Mouse (Mus musculus) kidney, embryonic 14.5 days (tissue): ENCODE measurements around the gene Tap1. TPM values are rescaled to one million over a fixed set of nuclear protein-coding genes. Genes with fewer than 3 reads are reported as not detected.
"Not testable (repeated sequence)": the region's sequence is repeated elsewhere in the genome, so short reads cannot be mapped to it uniquely, and the experiment has no call there.

ENCODE experiments used
- ATAC-seq: fragments of 200-750 bp; cut with Nextera tagmentation; 2 replicates; pipeline ENCODE4 v1.8.0; 2017; ENCODE audit warnings: moderate number of reproducible peaks, mild to moderate bottlenecking, moderate TSS enrichment, moderate library complexity; ENCODE audit not compliant: low FRiP score, low TSS enrichment
- H3K27ac ChIP-seq: fragments of 300-500 bp; sonication (generic); 2 replicates; pipeline ENCODE4 v1.5.1; 2014; ENCODE audit warnings: low read depth, mild to moderate bottlenecking, low read length, moderate library complexity, mixed read lengths
- H3K27me3 ChIP-seq: fragments of 300-500 bp; sonication (generic); 2 replicates; pipeline ENCODE4 v1.6.1; 2014; ENCODE audit warnings: mild to moderate bottlenecking, low read length; ENCODE audit not compliant: control insufficient read depth, insufficient read depth
- H3K36me3 ChIP-seq: fragments of 300-500 bp; sonication (generic); 2 replicates; pipeline ENCODE4 v1.6.1; 2014; ENCODE audit warnings: low read length, mixed read lengths; ENCODE audit not compliant: control insufficient read depth, insufficient read depth
- H3K4me1 ChIP-seq: fragments of 300-500 bp; sonication (generic); 2 replicates; pipeline ENCODE4 v1.6.1; 2014; ENCODE audit warnings: low read length, mixed read lengths; ENCODE audit not compliant: control insufficient read depth, insufficient read depth
- H3K4me2 ChIP-seq: fragments of 300-500 bp; sonication (generic); replicated peaks from 2 replicates; pipeline ENCODE4 v1.6.1; 2014; ENCODE audit warnings: low read depth, mild to moderate bottlenecking, low read length
- H3K4me3 ChIP-seq: fragments of 300-500 bp; sonication (generic); 2 replicates; pipeline ENCODE4 v1.5.1; 2014; ENCODE audit warnings: mild to moderate bottlenecking, low read length
- H3K9ac ChIP-seq: fragments of 300-500 bp; sonication (generic); 2 replicates; pipeline ENCODE4 v1.6.1; 2014; ENCODE audit warnings: low read depth, mild to moderate bottlenecking, low read length, moderate library complexity
- H3K9me3 ChIP-seq: fragments of 300-500 bp; sonication (generic); 2 replicates; pipeline ENCODE4 v1.6.1; 2016; ENCODE audit warnings: low read length; ENCODE audit not compliant: control insufficient read depth
- WGBS: fragments of 180-500 bp; shearing (Covaris S2); extraction: QIAGEN DNeasy Blood & Tissue Kit; methylation state at CpG from one replicate; pipeline ENCODE4 v1.1.7; 2014; 5-methylcytosine and 5-hydroxymethylcytosine counted together
- polyA plus RNA-seq: library from polyadenylated mRNA; unstranded; fragments of >200 nt; fragmentation: Nextera tagmentation; extraction: Ambion mirVana; gene quantifications from 2 replicates; pipeline ENCODE4 v1.2.1, GENCODE M21; 2014

The Tap1 gene
- polyA plus RNA-seq, 1 experiment from 2014 or later, result 2.9 TPM

- H3K27ac ChIP-seq, H3K4me2 ChIP-seq, H3K9ac ChIP-seq, H3K36me3 ChIP-seq, H3K4me3 ChIP-seq, H3K27me3 ChIP-seq, ATAC-seq, H3K4me1 ChIP-seq: not testable (repeated sequence)
- WGBS, result 99% methylated on average over 12 of the region's 23 CpGs
- H3K9me3 ChIP-seq, result peaks cover 10% of the 10 kb centered on the region
These were observed 38.6 kb downstream of the Tap1 start for GRCm38 (mm10) chr17:34225911-34226310.

- not testable (repeated sequence) for H3K36me3 ChIP-seq, H3K9ac ChIP-seq, H3K4me2 ChIP-seq, H3K4me1 ChIP-seq, H3K27ac ChIP-seq, H3K4me3 ChIP-seq, H3K27me3 ChIP-seq, ATAC-seq, H3K9me3 ChIP-seq
- whole genome bisulfite sequencing, result 85% methylated on average over 5 of the region's 9 CpGs
These were observed 43.6 kb downstream of the Tap1 start for GRCm38 (mm10) chr17:34230971-34231370.

GRCm38 (mm10) chr17:34232021-34232420 is 44.7 kb downstream of the Tap1 start:
- not testable (repeated sequence) for H3K9me3 ChIP-seq, H3K27ac ChIP-seq, H3K4me1 ChIP-seq, H3K36me3 ChIP-seq, H3K27me3 ChIP-seq, H3K4me3 ChIP-seq, H3K4me2 ChIP-seq, ATAC-seq, H3K9ac ChIP-seq
- WGBS, result 97% methylated on average over 2 of the region's 7 CpGs

GRCm38 (mm10) chr17:34234926-34235325 is 47.6 kb downstream of the Tap1 start:
- Histone ChIP-seq H3K27ac (no peak overlapping the region), H3K9me3 (no peaks in the 10 kb centered on the region), H3K4me1 (no peaks in the 10 kb centered on the region), H3K4me2 (no peak overlapping the region), H3K9ac (no peak overlapping the region), H3K27me3 (no peaks in the 10 kb centered on the region; the same call in 1 of the 2 replicates), H3K4me3 (no peak overlapping the region), H3K36me3 (no peaks in the 10 kb centered on the region)
- peak; percentile 73 for ATAC-seq
- WGBS, result 41% methylated on average over 9 of the region's 9 CpGs

- Histone ChIP-seq H3K27me3 (no peaks in the 10 kb centered on the region; the same call in 1 of the 2 replicates), H3K9ac (no peak overlapping the region), H3K4me1 (no peaks in the 10 kb centered on the region), H3K27ac (no peak overlapping the region), H3K4me3 (no peak overlapping the region), H3K9me3 (peaks cover 3% of the 10 kb centered on the region; the same call in 1 of the 2 replicates), H3K36me3 (no peaks in the 10 kb centered on the region), H3K4me2 (no peak overlapping the region)
- no peak for ATAC-seq
- WGBS, result 73% methylated on average over 5 of the region's 5 CpGs
These were observed 49.3 kb downstream of the Tap1 start for GRCm38 (mm10) chr17:34236691-34237090.

- Histone ChIP-seq H3K4me1 (no peaks in the 10 kb centered on the region), H3K36me3 (no peaks in the 10 kb centered on the region), H3K4me2 (no peak overlapping the region), H3K4me3 (no peak overlapping the region), H3K9me3 (peaks cover 4% of the 10 kb centered on the region; the same call in 1 of the 2 replicates), H3K27me3 (no peaks in the 10 kb centered on the region; the same call in 1 of the 2 replicates), H3K27ac (no peak overlapping the region), H3K9ac (no peak overlapping the region)
- WGBS, result 73% methylated on average over 3 of the region's 3 CpGs
- ATAC-seq, result no peak
These were observed 50.4 kb downstream of the Tap1 start for GRCm38 (mm10) chr17:34237741-34238140.

GRCm38 (mm10) chr17:34238706-34239105 is 51.4 kb downstream of the Tap1 start, which contains the start of gene H2-Ob:
H2-Ob (plus strand) TSS chr17:34238903.
- 65% methylated on average over 3 of the region's 3 CpGs for WGBS
- Histone ChIP-seq H3K27me3 (no peaks in the 10 kb centered on the region; the same call in 1 of the 2 replicates), H3K36me3 (no peaks in the 10 kb centered on the region), H3K4me2 (no peak within 1 kb of the TSS), H3K27ac (no peak within 1 kb of the TSS), H3K9ac (no peak within 1 kb of the TSS), H3K4me1 (no peaks in the 10 kb centered on the region), H3K4me3 (no peak within 1 kb of the TSS), H3K9me3 (peaks cover 4% of the 10 kb centered on the region; the same call in 1 of the 2 replicates)
- no peak for ATAC-seq

GRCm38 (mm10) chr17:34239601-34240041 is 52.3 kb downstream of the Tap1 start:
- ATAC-seq, result no peak
- H3K36me3 ChIP-seq, result no peaks in the 10 kb centered on the region
- H3K9ac ChIP-seq, result no peak overlapping the region
- H3K4me3 ChIP-seq, result no peak overlapping the region
- H3K4me1 ChIP-seq, result no peaks in the 10 kb centered on the region
- WGBS, result 56% methylated on average over 10 of the region's 10 CpGs
- no peaks in the 10 kb centered on the region; the same call in 1 of the 2 replicates for H3K27me3 ChIP-seq
- H3K27ac ChIP-seq, result no peak overlapping the region
- H3K9me3 ChIP-seq, result peaks cover 4% of the 10 kb centered on the region; the same call in 1 of the 2 replicates
- H3K4me2 ChIP-seq, result no peak overlapping the region

GRCm38 (mm10) chr17:34240366-34240765 is 53.0 kb downstream of the Tap1 start:
- Histone ChIP-seq H3K27me3 (no peaks in the 10 kb centered on the region; the same call in 1 of the 2 replicates), H3K4me1 (no peaks in the 10 kb centered on the region), H3K4me3 (no peak overlapping the region), H3K4me2 (no peak overlapping the region), H3K9ac (no peak overlapping the region), H3K36me3 (no peaks in the 10 kb centered on the region), H3K9me3 (peaks cover 4% of the 10 kb centered on the region; the same call in 1 of the 2 replicates), H3K27ac (no peak overlapping the region)
- no peak for ATAC-seq
- 67% methylated on average over 3 of the region's 3 CpGs for WGBS
